Comparison of ENCODE assay signal across 23 mouse cellular contexts in the genomic region with DNA sequence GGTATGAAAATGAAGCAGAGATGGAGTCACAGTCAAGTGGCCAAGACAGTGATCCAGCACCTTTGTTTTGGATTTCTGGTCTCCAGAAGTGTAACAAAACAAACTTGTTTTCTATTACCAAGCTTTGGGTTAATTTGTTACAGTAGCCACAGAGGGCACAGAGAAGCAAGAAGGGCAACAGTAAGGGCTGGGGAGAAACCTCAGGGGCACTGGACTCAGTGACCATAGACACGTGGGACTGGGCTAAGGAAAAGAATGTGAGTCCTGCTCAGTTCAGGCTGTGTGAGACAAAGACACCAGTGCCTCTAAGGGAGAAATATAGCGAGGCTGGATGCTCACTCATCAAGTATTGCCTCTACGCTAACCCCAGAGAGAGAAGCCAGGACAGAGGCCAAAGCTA. TPM values are rescaled to one million over a fixed set of nuclear protein-coding genes. Genes with fewer than 3 reads are reported as not detected.
A peak's percentile ranks its signal among the peaks of the same experiment; 100 is the strongest.
DNase-seq lines count a peak whose midpoint lies in the region; ATAC-seq and TF ChIP-seq lines count a peak whose summit lies in the region.
"Had no signal": no experiment of that assay in that cellular context is flagged by ENCODE, and none has a peak within 500 bp of the region (broad histone marks: within the 10 kb centered on the region; RNA-seq: fewer than 3 reads in every experiment).

No protein-coding gene starts in this region.

- no peak overlapping the region for H3K4me2 ChIP-seq in kidney, postnatal 0 days (ENCODE audit: low read length)
- H3K4me2 ChIP-seq: embryonic facial prominence, embryonic 12.5 days; forebrain, embryonic 13.5 days; forebrain, embryonic 15.5 days had no signal

- TF ChIP-seq CTCF in kidney, adult 2 months (conservative IDR thresholded peaks at IDR 0.05; ENCODE audit: insufficient read depth, insufficient read length, low read depth, low read length) = no peak
- no peak for TF ChIP-seq CTCF in kidney, postnatal 0 days (IDR thresholded peaks at IDR 0.05; ENCODE audit: low read depth)

- no peak overlapping the region for H3K9ac ChIP-seq in kidney, postnatal 0 days (ENCODE audit: low read depth, low read length)
- H3K9ac ChIP-seq: embryonic facial prominence, embryonic 12.5 days; forebrain, embryonic 13.5 days; forebrain, embryonic 15.5 days; forebrain, postnatal 0 days had no signal

- peaks cover 37% of the 10 kb centered on the region; the same call in 1 of the 2 replicates for H3K4me1 ChIP-seq in kidney, adult 2 months (ENCODE audit: control insufficient read depth, insufficient read depth, low read length)
- peaks cover 17% of the 10 kb centered on the region for H3K4me1 ChIP-seq in kidney, postnatal 0 days (replicated peaks; ENCODE audit: insufficient read depth, low read length)

- H3K36me3 ChIP-seq in kidney, adult 2 months (ENCODE audit: control insufficient read depth, insufficient read depth, low read length) = no peaks in the 10 kb centered on the region
- no peaks in the 10 kb centered on the region for H3K36me3 ChIP-seq in kidney, postnatal 0 days (ENCODE audit: insufficient read depth, low read length)

- WGBS in kidney, adult 2 months = 54% methylated on average over 3 of the region's 3 CpGs
- 79% methylated on average over 3 of the region's 3 CpGs for WGBS in kidney, postnatal 0 days

- H3K4me3 ChIP-seq in kidney, adult 2 months (ENCODE audit: insufficient read depth, low read depth, low read length) = no peak overlapping the region
- H3K4me3 ChIP-seq in kidney, postnatal 0 days (replicated peaks; ENCODE audit: low read depth, low read length) = no peak overlapping the region
- H3K4me3 ChIP-seq: embryonic facial prominence, embryonic 10.5 days; embryonic facial prominence, embryonic 12.5 days; forebrain, embryonic 13.5 days; forebrain, embryonic 15.5 days had no signal

- no peak for ATAC-seq in cerebellum, adult (ENCODE audit: insufficient number of reproducible peaks, low FRiP score, low TSS enrichment)
- ATAC-seq in kidney, postnatal 0 days (replicated peaks; ENCODE audit: low FRiP score, low read depth) = no peak
- ATAC-seq: activated CD4-positive, CD25-positive, alpha-beta regulatory T cell, adult 4 months; CD4-positive, CD25-positive, alpha-beta regulatory T cell, adult 4 months; forebrain, embryonic 13.5 days; forebrain, embryonic 15.5 days; forebrain, postnatal 0 days; Patski had no signal

- H3K9me3 ChIP-seq in kidney, postnatal 0 days (replicated peaks; ENCODE audit: low read length) = no peaks in the 10 kb centered on the region
- H3K9me3 ChIP-seq: embryonic facial prominence, embryonic 10.5 days; embryonic facial prominence, embryonic 12.5 days; forebrain, embryonic 13.5 days; forebrain, embryonic 15.5 days; G1E had no signal

- no peaks in the 10 kb centered on the region for H3K27me3 ChIP-seq in kidney, adult 2 months (replicated peaks; ENCODE audit: control insufficient read depth, insufficient read depth, low read length)
- no peaks in the 10 kb centered on the region for H3K27me3 ChIP-seq in kidney, postnatal 0 days (ENCODE audit: insufficient read depth, low read length)
- H3K27me3 ChIP-seq: embryonic facial prominence, embryonic 12.5 days; forebrain, embryonic 13.5 days; forebrain, embryonic 15.5 days; Patski had no signal

- no peak for TF ChIP-seq POLR2A in kidney, adult 2 months (IDR thresholded peaks at IDR 0.05; ENCODE audit: low read depth, low read length)

- DNase-seq in cerebellum, adult 9-10 months = peak; percentile 33
- peak; percentile 84 for DNase-seq in kidney, adult 2 months
- DNase-seq in kidney, adult 18-20 months = no peak
- no peak for DNase-seq in kidney, postnatal 0 days (ENCODE audit: low spot score)
- no peak for DNase-seq in kidney, postnatal 4 days
- DNase-seq: adrenal gland, adult 8-10 months; adrenal gland, postnatal 14 days; adrenal gland, postnatal 36 days; B cell, adult 2 months; cerebellum, adult 11 months; cerebellum, adult 18-20 months; cerebellum, adult 8-10 months; cerebellum, postnatal 10 days; forebrain, postnatal 0 days had no signal

- H3K27ac ChIP-seq in kidney, adult 2 months (ENCODE audit: insufficient read depth, low read depth, low read length) = peak overlapping the region; percentile 91
- H3K27ac ChIP-seq in kidney, postnatal 0 days = peak overlapping the region; percentile 47; the same call in 1 of the 2 replicates
- H3K27ac ChIP-seq: embryonic facial prominence, embryonic 10.5 days; embryonic facial prominence, embryonic 12.5 days; forebrain, embryonic 13.5 days; forebrain, embryonic 15.5 days had no signal

RNA-seq across cellular contexts. Expression of a gene that starts 2.2 kb away (rescaled TPM):
- polyA plus RNA-seq in kidney, adult 2 months (2012; rRNA removed) = 509 and 656 TPM in 2 replicates
- polyA plus RNA-seq in kidney, postnatal 0 days (2015; fragmentation: Nextera tagmentation; extraction: Ambion mirVana) = 106 and 119 TPM in 2 replicates

RNA-seq across cellular contexts. Expression of a gene that starts 4.1 kb away (rescaled TPM):
- 258 and 286 TPM in 2 replicates for polyA plus RNA-seq in kidney, adult 2 months (2012; rRNA removed)
- polyA plus RNA-seq in kidney, postnatal 0 days (2015; fragmentation: Nextera tagmentation; extraction: Ambion mirVana) = 128 and 138 TPM in 2 replicates

RNA-seq across cellular contexts. Expression of a gene that starts 8.0 kb away (rescaled TPM):
- 0.31 and 0.42 TPM in 2 replicates for polyA plus RNA-seq in kidney, adult 2 months (2012; rRNA removed)
- polyA plus RNA-seq in kidney, postnatal 0 days (2015; fragmentation: Nextera tagmentation; extraction: Ambion mirVana) = 0.38 and 0.51 TPM in 2 replicates

RNA-seq across cellular contexts. Expression of a gene that starts 11.4 kb away (rescaled TPM):
- 23.8 and 25.5 TPM in 2 replicates for polyA plus RNA-seq in kidney, adult 2 months (2012; rRNA removed)
- polyA plus RNA-seq in kidney, postnatal 0 days (2015; fragmentation: Nextera tagmentation; extraction: Ambion mirVana) = 10.6 and 10.7 TPM in 2 replicates

RNA-seq across cellular contexts. Expression of a gene that starts 28.0 kb away (rescaled TPM):
- 133 and 147 TPM in 2 replicates for polyA plus RNA-seq in kidney, adult 2 months (2012; rRNA removed)
- 21.1 and 22.4 TPM in 2 replicates for polyA plus RNA-seq in kidney, postnatal 0 days (2015; fragmentation: Nextera tagmentation; extraction: Ambion mirVana)

Comparison
In these comparisons a context has a peak if more than half of its experiments do, and no peak if none do; other contexts are left out.
1. DNase-seq: peak in cerebellum, adult 9-10 months (single experiment) and kidney, adult 2 months (single experiment); none in kidney, adult 18-20 months (single experiment), kidney, postnatal 0 days (single experiment) and kidney, postnatal 4 days (0 of 2).